Mouse (Mus musculus) limb, embryonic 12.5 days (tissue): ENCODE results near the gene Sectm1b. TPM values are rescaled to one million over a fixed set of nuclear protein-coding genes. Genes with fewer than 3 reads are reported as not detected.

Source experiments
- ATAC-seq: fragments of 200-750 bp; cut with Nextera tagmentation; 2 replicates; pipeline ENCODE4 v1.8.0; 2017; ENCODE audit warnings: low read depth, moderate TSS enrichment; ENCODE audit not compliant: insufficient number of reproducible peaks, insufficient read depth, low FRiP score, low TSS enrichment
- H3K27ac ChIP-seq: fragments of 300-500 bp; sonication (generic); 2 replicates; pipeline ENCODE4 v1.5.1; 2016; ENCODE audit warnings: mild to moderate bottlenecking, moderate library complexity
- H3K27me3 ChIP-seq: fragments of 300-500 bp; sonication (generic); 2 replicates; pipeline ENCODE4 v1.6.1; 2016; ENCODE audit warnings: mild to moderate bottlenecking, moderate library complexity
- H3K36me3 ChIP-seq: fragments of 300-500 bp; sonication (generic); 2 replicates; pipeline ENCODE4 v1.6.1; 2016; ENCODE audit warnings: mild to moderate bottlenecking, moderate library complexity
- H3K4me1 ChIP-seq: fragments of 300-500 bp; sonication (generic); replicated peaks from 2 replicates; pipeline ENCODE4 v1.6.1; 2016
- H3K4me2 ChIP-seq: fragments of 300-500 bp; sonication (generic); 2 replicates; pipeline ENCODE4 v1.6.1; 2016; ENCODE audit warnings: mild to moderate bottlenecking, moderate library complexity
- H3K4me3 ChIP-seq: fragments of 300-500 bp; sonication (generic); replicated peaks from 2 replicates; pipeline ENCODE4 v1.5.1; 2016; ENCODE audit warnings: mild to moderate bottlenecking
- H3K9ac ChIP-seq: fragments of 300-500 bp; sonication (generic); replicated peaks from 2 replicates; pipeline ENCODE4 v1.6.1; 2016; ENCODE audit warnings: mild to moderate bottlenecking, moderate library complexity
- H3K9me3 ChIP-seq: fragments of 300-500 bp; sonication (generic); 2 replicates; pipeline ENCODE4 v1.6.1; 2016; ENCODE audit warnings: mild to moderate bottlenecking, moderate library complexity
- WGBS: fragments of 180-500 bp; shearing (Covaris S2); methylation state at CpG from one replicate; pipeline ENCODE4 v1.1.7; 2016; 5-methylcytosine and 5-hydroxymethylcytosine counted together
- polyA plus RNA-seq: library from polyadenylated mRNA; unstranded; fragments of >200 nt; fragmentation: Nextera tagmentation; extraction: Ambion mirVana; gene quantifications from 2 replicates; pipeline ENCODE4 v1.2.1, GENCODE M21; 2016

The Sectm1b gene
- polyA plus RNA-seq, 1 experiment from 2014 or later = not detected

- no peaks in the 10 kb centered on the region for H3K36me3 ChIP-seq
- H3K9me3 ChIP-seq = no peaks in the 10 kb centered on the region
- WGBS = 84% methylated on average over 7 of the region's 7 CpGs
- no peaks in the 10 kb centered on the region for H3K4me1 ChIP-seq
- no peak overlapping the region for H3K4me2 ChIP-seq
- no peaks in the 10 kb centered on the region for H3K27me3 ChIP-seq
- no peak overlapping the region for H3K4me3 ChIP-seq
- H3K27ac ChIP-seq = no peak overlapping the region
- ATAC-seq = no peak
- H3K9ac ChIP-seq = no peak overlapping the region
Observed at GRCm38 (mm10) chr11:121027259-121027658, 36.1 kb downstream of the Sectm1b start.

- H3K36me3 ChIP-seq = no peaks in the 10 kb centered on the region
- H3K9ac ChIP-seq = no peak overlapping the region
- H3K4me3 ChIP-seq = no peak overlapping the region
- no peaks in the 10 kb centered on the region for H3K4me1 ChIP-seq
- no peaks in the 10 kb centered on the region for H3K9me3 ChIP-seq
- no peak overlapping the region for H3K27ac ChIP-seq
- no peak overlapping the region for H3K4me2 ChIP-seq
- WGBS = 73% methylated on average over 6 of the region's 6 CpGs
- H3K27me3 ChIP-seq = no peaks in the 10 kb centered on the region
- no peak for ATAC-seq
Observed at GRCm38 (mm10) chr11:121024163-121024562, 39.2 kb downstream of the Sectm1b start.

DNA sequence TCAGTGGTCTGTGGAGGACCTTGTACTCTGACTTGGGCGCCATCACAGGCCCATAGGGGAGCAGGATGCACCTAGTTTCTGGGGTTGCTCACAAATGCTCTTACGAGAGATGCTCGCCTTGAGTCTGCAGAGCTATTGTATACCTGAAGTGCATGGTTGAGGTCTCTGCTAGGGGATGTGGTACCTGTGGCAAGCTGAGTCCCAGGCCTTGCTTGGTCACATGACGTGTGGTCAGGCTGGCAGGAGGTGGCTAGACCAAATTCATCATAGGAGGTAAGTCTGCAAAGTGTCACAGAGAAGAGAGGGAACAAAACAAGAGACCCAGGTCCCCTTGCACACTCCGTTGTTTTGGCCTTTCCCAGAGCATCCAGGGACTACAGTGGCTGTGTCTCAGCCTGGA lies 43.9 kb downstream of the Sectm1b start:
- Histone ChIP-seq H3K9me3 (no peaks in the 10 kb centered on the region), H3K4me2 (no peak overlapping the region), H3K36me3 (no peaks in the 10 kb centered on the region), H3K27ac (no peak overlapping the region), H3K4me1 (no peaks in the 10 kb centered on the region), H3K27me3 (no peaks in the 10 kb centered on the region), H3K4me3 (no peak overlapping the region), H3K9ac (no peak overlapping the region)
- no peak for ATAC-seq
- 86% methylated on average over 5 of the region's 5 CpGs for WGBS

DNA sequence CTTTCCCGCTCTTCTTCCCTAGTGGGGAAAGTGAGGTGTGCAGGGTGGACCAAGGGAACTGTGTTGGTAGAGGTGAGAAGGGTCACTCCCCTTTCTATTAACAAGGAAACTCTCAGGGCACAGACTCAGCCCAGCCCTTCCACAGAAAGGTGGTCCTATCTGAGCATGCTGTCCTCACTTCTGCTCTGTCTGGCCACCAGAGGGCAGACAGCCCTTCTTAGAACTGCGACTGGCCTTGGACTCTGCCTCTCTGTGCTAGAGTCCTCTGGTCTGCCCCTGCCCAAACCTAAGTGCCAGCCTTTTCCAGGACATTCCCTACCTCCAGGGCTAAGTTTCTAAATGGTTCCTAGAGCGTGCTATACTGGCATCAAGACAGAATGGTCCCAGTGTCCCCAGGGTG lies 45.7 kb downstream of the Sectm1b start:
- no peaks in the 10 kb centered on the region for H3K27me3 ChIP-seq
- WGBS = 40% methylated on average over 3 of the region's 3 CpGs
- ATAC-seq = peak; percentile 79

GRCm38 (mm10) chr11:121015472-121015871 lies 47.9 kb downstream of the Sectm1b start:
- H3K9ac ChIP-seq = no peak overlapping the region
- WGBS = 52% methylated on average over 6 of the region's 6 CpGs
- no peaks in the 10 kb centered on the region for H3K27me3 ChIP-seq
- no peaks in the 10 kb centered on the region for H3K4me1 ChIP-seq
- H3K9me3 ChIP-seq = no peaks in the 10 kb centered on the region
- H3K27ac ChIP-seq = no peak overlapping the region
- no peak overlapping the region for H3K4me3 ChIP-seq
- no peak for ATAC-seq
- no peak overlapping the region for H3K4me2 ChIP-seq
- H3K36me3 ChIP-seq = no peaks in the 10 kb centered on the region

More for the DNA sequence above, 45.7 kb downstream of the Sectm1b start:
- Histone ChIP-seq H3K4me2 (no peak overlapping the region), H3K9ac (no peak overlapping the region), H3K4me1 (no peaks in the 10 kb centered on the region), H3K27ac (no peak overlapping the region), H3K4me3 (no peak overlapping the region), H3K9me3 (no peaks in the 10 kb centered on the region), H3K36me3 (no peaks in the 10 kb centered on the region)

GRCm38 (mm10) chr11:121014896-121015300 lies 48.5 kb downstream of the Sectm1b start:
- Histone ChIP-seq H3K36me3 (no peaks in the 10 kb centered on the region), H3K4me2 (peak overlapping the region; percentile 34), H3K9me3 (no peaks in the 10 kb centered on the region), H3K27ac (no peak overlapping the region), H3K9ac (no peak overlapping the region), H3K4me1 (no peaks in the 10 kb centered on the region), H3K4me3 (no peak overlapping the region), H3K27me3 (no peaks in the 10 kb centered on the region)
- 55% methylated on average over 19 of the region's 19 CpGs for WGBS
- no peak for ATAC-seq

GRCm38 (mm10) chr11:121013656-121014055 lies 49.7 kb downstream of the Sectm1b start:
- no peak overlapping the region for H3K4me2 ChIP-seq
- no peaks in the 10 kb centered on the region for H3K4me1 ChIP-seq
- no peak for ATAC-seq
- WGBS = 85% methylated on average over 7 of the region's 7 CpGs
- no peak overlapping the region for H3K4me3 ChIP-seq
- H3K27me3 ChIP-seq = no peaks in the 10 kb centered on the region
- H3K36me3 ChIP-seq = no peaks in the 10 kb centered on the region
- no peak overlapping the region for H3K9ac ChIP-seq
- H3K9me3 ChIP-seq = no peaks in the 10 kb centered on the region
- H3K27ac ChIP-seq = no peak overlapping the region

GRCm38 (mm10) chr11:121010044-121010755 lies 53.2 kb downstream of the Sectm1b start:
- H3K4me1 ChIP-seq = peaks cover 10% of the 10 kb centered on the region; the same call in 1 of the 2 replicates
- H3K27ac ChIP-seq = no peak overlapping the region
- 96% methylated on average over 3 of the region's 3 CpGs for WGBS
- no peak overlapping the region for H3K4me3 ChIP-seq
- no peak overlapping the region for H3K4me2 ChIP-seq
- H3K27me3 ChIP-seq = no peaks in the 10 kb centered on the region
- no peak for ATAC-seq
- H3K36me3 ChIP-seq = no peaks in the 10 kb centered on the region
- no peak overlapping the region for H3K9ac ChIP-seq
- no peaks in the 10 kb centered on the region for H3K9me3 ChIP-seq

GRCm38 (mm10) chr11:121006184-121006583 lies 57.2 kb downstream of the Sectm1b start:
- Histone ChIP-seq H3K9me3 (no peaks in the 10 kb centered on the region), H3K27ac (no peak overlapping the region), H3K4me2 (no peak overlapping the region), H3K9ac (no peak overlapping the region), H3K27me3 (no peaks in the 10 kb centered on the region), H3K4me3 (no peak overlapping the region), H3K36me3 (no peaks in the 10 kb centered on the region), H3K4me1 (peaks cover 10% of the 10 kb centered on the region; the same call in 1 of the 2 replicates)
- no peak for ATAC-seq
- WGBS = 67% methylated on average over 6 of the region's 6 CpGs

DNA sequence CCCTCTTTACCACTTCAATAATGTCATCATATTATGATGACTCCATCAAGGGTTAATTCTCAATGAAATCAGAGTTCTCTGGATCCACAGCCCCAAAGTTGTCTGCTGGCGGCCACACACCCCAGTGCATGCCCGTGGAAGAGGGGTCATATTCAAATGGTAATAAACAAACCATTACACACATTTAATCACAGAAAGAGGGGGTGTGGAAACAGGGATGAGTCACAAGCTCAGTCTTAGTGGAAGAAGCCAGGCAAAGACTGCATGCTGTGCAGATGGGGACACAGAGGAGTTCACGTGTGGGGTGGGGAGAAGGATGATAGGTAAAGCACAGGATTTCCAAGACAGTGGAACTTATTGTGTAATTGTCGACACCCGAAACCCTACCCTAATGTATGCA lies 59.1 kb downstream of the Sectm1b start:
- WGBS = 63% methylated on average over 5 of the region's 5 CpGs
- peaks cover 10% of the 10 kb centered on the region; the same call in 1 of the 2 replicates for H3K4me1 ChIP-seq
- no peak overlapping the region for H3K4me2 ChIP-seq
- H3K4me3 ChIP-seq = no peak overlapping the region
- H3K9ac ChIP-seq = no peak overlapping the region
- no peak overlapping the region for H3K27ac ChIP-seq
- H3K27me3 ChIP-seq = no peaks in the 10 kb centered on the region
- ATAC-seq = no peak
- H3K9me3 ChIP-seq = no peaks in the 10 kb centered on the region
- peaks cover 3% of the 10 kb centered on the region; the same call in 1 of the 2 replicates for H3K36me3 ChIP-seq
